Mouse (Mus musculus) lung, postnatal 0 days (tissue): ENCODE measurements around the gene Slc39a7. TPM values are rescaled to one million over a fixed set of nuclear protein-coding genes. Genes with fewer than 3 reads are reported as not detected.

Experiments
- ATAC-seq: fragments of 200-750 bp; cut with Nextera tagmentation; 2 replicates; pipeline ENCODE4 v1.8.0; 2017; ENCODE audit warnings: moderate library complexity
- DNase-seq: peaks from one replicate; pipeline ENCODE4 v3.0.0-alpha.2; 2016; ENCODE audit warnings: low spot score
- H3K27ac ChIP-seq: fragments of 300-500 bp; sonication (generic); 2 replicates; pipeline ENCODE4 v1.5.1; 2014; ENCODE audit warnings: antibody characterized with exemption, mild to moderate bottlenecking, low read length, mixed read lengths
- H3K27me3 ChIP-seq: fragments of 300-500 bp; sonication (generic); replicated peaks from 2 replicates; pipeline ENCODE4 v1.6.1; 2014; ENCODE audit warnings: low read length, mixed read lengths; ENCODE audit not compliant: insufficient read depth
- H3K36me3 ChIP-seq: fragments of 300-500 bp; sonication (generic); 2 replicates; pipeline ENCODE4 v1.6.1; 2014; ENCODE audit warnings: low read length, mixed read lengths; ENCODE audit not compliant: insufficient read depth
- H3K4me1 ChIP-seq: fragments of 300-500 bp; sonication (generic); 2 replicates; pipeline ENCODE4 v1.6.1; 2014; ENCODE audit warnings: antibody characterized with exemption, low read depth, low read length, mixed read lengths; ENCODE audit not compliant: insufficient read depth
- H3K4me2 ChIP-seq: fragments of 300-500 bp; sonication (generic); replicated peaks from 2 replicates; pipeline ENCODE4 v1.6.1; 2014; ENCODE audit warnings: low read depth, mild to moderate bottlenecking, low read length, moderate library complexity, mixed read lengths
- H3K4me3 ChIP-seq: fragments of 300-500 bp; sonication (generic); 2 replicates; pipeline ENCODE4 v1.5.1; 2014; ENCODE audit warnings: low read depth, low read length
- H3K9ac ChIP-seq: fragments of 300-500 bp; sonication (generic); replicated peaks from 2 replicates; pipeline ENCODE4 v1.6.1; 2014; ENCODE audit warnings: low read depth, mild to moderate bottlenecking
- H3K9me3 ChIP-seq: fragments of 300-500 bp; sonication (generic); 2 replicates; pipeline ENCODE4 v1.6.1; 2016; ENCODE audit warnings: low read length, mixed read lengths
- CTCF ChIP-seq: IDR thresholded peaks from 2 replicates; pipeline ENCODE4 v1.5.1; 2016; ENCODE audit warnings: antibody characterized with exemption, mild to moderate bottlenecking
- EP300 ChIP-seq: IDR thresholded peaks from 2 replicates; pipeline ENCODE4 v1.6.1; 2016; ENCODE audit warnings: antibody characterized with exemption, mild to moderate bottlenecking, control low read depth
- WGBS: fragments of 180-500 bp; shearing (Covaris S2); extraction: QIAGEN DNeasy Blood & Tissue Kit; methylation state at CpG from one replicate; pipeline ENCODE4 v1.1.7; 2014; 5-methylcytosine and 5-hydroxymethylcytosine counted together
- microRNA counts: library from miRNA; unstranded; fragments of <30 nt; microRNA quantifications from one replicate; lab custom pipeline; 2015
- microRNA-seq: library from miRNA; unstranded; fragments of <30 nt; microRNA quantifications from one replicate; pipeline ENCODE4, GENCODE M21; 2016
- polyA plus RNA-seq: library from polyadenylated mRNA; unstranded; fragments of >200 nt; fragmentation: Nextera tagmentation; extraction: Ambion mirVana; gene quantifications from 2 replicates; pipeline ENCODE4 v1.2.1, GENCODE M21; 2015

Slc39a7 gene
- polyA plus RNA-seq, 1 experiment from 2014 or later = 130 TPM

DNA sequence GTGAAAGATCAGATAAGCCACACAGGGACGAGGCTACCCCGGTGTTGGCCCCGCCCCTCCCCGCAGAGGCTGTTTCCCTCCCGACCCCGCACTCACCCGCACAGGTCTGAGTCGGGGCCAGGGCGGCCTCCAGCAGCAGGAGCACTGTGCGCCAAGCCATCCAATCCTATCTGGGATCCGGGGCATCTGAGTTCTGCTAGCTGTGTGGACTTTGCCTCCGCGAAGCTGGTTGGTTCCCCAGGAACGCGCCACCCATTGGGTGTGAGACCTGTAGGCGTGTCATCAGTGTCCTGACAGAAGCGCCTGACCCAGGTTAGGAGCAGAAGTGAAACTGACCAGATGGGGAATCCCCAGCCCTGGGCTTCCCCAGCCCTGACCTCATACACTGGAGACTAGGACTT lies 52.9 kb downstream of the Slc39a7 start:
- H3K27ac ChIP-seq = peak overlapping the region; percentile 2; the same call in 1 of the 2 replicates
- WGBS = 2% methylated on average over 9 of the region's 17 CpGs
- peaks cover 9% of the 10 kb centered on the region; the same call in 1 of the 2 replicates for H3K4me1 ChIP-seq
- ATAC-seq (peak; percentile 65), DNase-seq (peak; percentile 83)
- TF ChIP-seq CTCF (no peak), EP300 (no peak)
- H3K9ac ChIP-seq = 0 out of 2 replicates have a peak overlapping the region, but pooled peaks have one; percentile 16
- no peaks in the 10 kb centered on the region for H3K9me3 ChIP-seq
- H3K4me2 ChIP-seq = peak overlapping the region; percentile 82
- peak overlapping the region; percentile 42 for H3K4me3 ChIP-seq
- H3K27me3 ChIP-seq = no peaks in the 10 kb centered on the region
- no peaks in the 10 kb centered on the region for H3K36me3 ChIP-seq

MicroRNAs encoded within 50 kb of the gene (microRNA counts, 519-probe panel; counts per million panel counts)
- not detected for microRNA mmu-miR-219 (lab: Ali Mortazavi, UCI)

Small RNA genes within 50 kb of the gene (microRNA-seq; reads per million reads assigned to microRNA genes)
- gene Mir219a-1 (not detected), gene Mir219c (not detected)

Other genes starting within 250 kb of the Slc39a7 start
- gene Angptl4, start 249.9 kb downstream of the Slc39a7 start, polyA plus RNA-seq = 125 and 137 TPM in 2 replicates
- 186 and 211 TPM in 2 replicates for gene Kank3, start 221.2 kb downstream of the Slc39a7 start, polyA plus RNA-seq
- 906 and 1,023 TPM in 2 replicates for gene Rps28, start 207.1 kb downstream of the Slc39a7 start, polyA plus RNA-seq
- gene Ndufa7, start 207.1 kb downstream of the Slc39a7 start, polyA plus RNA-seq = 455 and 501 TPM in 2 replicates
- 37.6 and 39.3 TPM in 2 replicates for gene Cd320, start 188.6 kb downstream of the Slc39a7 start, polyA plus RNA-seq
- not detected in 2 replicates for gene Gm7029, start 157.8 kb downstream of the Slc39a7 start, polyA plus RNA-seq
- 0.37 and 1.0 TPM in 2 replicates for gene Kifc1, start 141.0 kb downstream of the Slc39a7 start, polyA plus RNA-seq
- 0.29 and 0.55 TPM in 2 replicates for gene Platr17, start 126.5 kb downstream of the Slc39a7 start, polyA plus RNA-seq
- 23.9 and 29.0 TPM in 2 replicates for gene Daxx, start 122.3 kb downstream of the Slc39a7 start, polyA plus RNA-seq
- 102 and 113 TPM in 2 replicates for gene Tapbp, start 115.8 kb downstream of the Slc39a7 start, polyA plus RNA-seq
- 16.6 and 17.0 TPM in 2 replicates for gene Zbtb22, start 115.8 kb downstream of the Slc39a7 start, polyA plus RNA-seq
- gene Rgl2, start 102.1 kb downstream of the Slc39a7 start, polyA plus RNA-seq = 39.0 and 45.2 TPM in 2 replicates
- gene Pfdn6, start 91.3 kb downstream of the Slc39a7 start, polyA plus RNA-seq = 99.7 and 103 TPM in 2 replicates
- 8.8 TPM in 2 replicates for gene Wdr46, start 91.0 kb downstream of the Slc39a7 start, polyA plus RNA-seq
- gene B3galt4, start 80.2 kb downstream of the Slc39a7 start, polyA plus RNA-seq = 9.3 and 12.0 TPM in 2 replicates
- 28.5 and 31.1 TPM in 2 replicates for gene Vps52, start 75.9 kb downstream of the Slc39a7 start, polyA plus RNA-seq
- gene Rps18, start 75.7 kb downstream of the Slc39a7 start, polyA plus RNA-seq = 1,282 and 1,435 TPM in 2 replicates
- 213 and 222 TPM in 2 replicates for gene H2-K1, start 31.3 kb downstream of the Slc39a7 start, polyA plus RNA-seq
- gene Ring1, start 7.0 kb downstream of the Slc39a7 start, polyA plus RNA-seq = 18.8 and 19.1 TPM in 2 replicates
- gene H2-Ke6, start 3.6 kb downstream of the Slc39a7 start, polyA plus RNA-seq = 57.9 and 59.8 TPM in 2 replicates
- gene Rxrb, start 130 bp upstream of the Slc39a7 start, polyA plus RNA-seq = 35.0 and 35.7 TPM in 2 replicates
- gene Col11a2, start 7.8 kb upstream of the Slc39a7 start, polyA plus RNA-seq = 0.25 and 0.44 TPM in 2 replicates
- gene H2-Oa, start 60.7 kb upstream of the Slc39a7 start, polyA plus RNA-seq = 0.48 and 1.1 TPM in 2 replicates
- gene H2-DMa, start 87.9 kb upstream of the Slc39a7 start, polyA plus RNA-seq = 20.7 and 23.9 TPM in 2 replicates
- 80.2 and 80.3 TPM in 2 replicates for gene Brd2, start 91.0 kb upstream of the Slc39a7 start, polyA plus RNA-seq
- 1.8 and 2.2 TPM in 2 replicates for gene H2-DMb2, start 111.6 kb upstream of the Slc39a7 start, polyA plus RNA-seq
- 6.9 and 7.2 TPM in 2 replicates for gene H2-DMb1, start 121.4 kb upstream of the Slc39a7 start, polyA plus RNA-seq
- 11.6 and 12.6 TPM in 2 replicates for gene Tap1, start 155.9 kb upstream of the Slc39a7 start, polyA plus RNA-seq
- gene Psmb9, start 156.1 kb upstream of the Slc39a7 start, polyA plus RNA-seq = 16.4 and 17.1 TPM in 2 replicates
- gene Psmb8, start 166.0 kb upstream of the Slc39a7 start, polyA plus RNA-seq = 54.9 and 58.6 TPM in 2 replicates
- gene Tap2, start 171.8 kb upstream of the Slc39a7 start, polyA plus RNA-seq = 23.9 and 26.1 TPM in 2 replicates
- gene H2-Ob, start 207.2 kb upstream of the Slc39a7 start, polyA plus RNA-seq = 0.43 and 1.2 TPM in 2 replicates
- gene H2-Ab1, start 226.0 kb upstream of the Slc39a7 start, polyA plus RNA-seq = 17.8 and 19.2 TPM in 2 replicates